Mouse (Mus musculus): ENCODE measurements around the gene Rgs12. TPM values are rescaled to one million over a fixed set of nuclear protein-coding genes. Genes with fewer than 3 reads are reported as not detected.

Gene Rgs12
- polyA plus RNA-seq, 1 experiment = 4.7 TPM

DNA sequence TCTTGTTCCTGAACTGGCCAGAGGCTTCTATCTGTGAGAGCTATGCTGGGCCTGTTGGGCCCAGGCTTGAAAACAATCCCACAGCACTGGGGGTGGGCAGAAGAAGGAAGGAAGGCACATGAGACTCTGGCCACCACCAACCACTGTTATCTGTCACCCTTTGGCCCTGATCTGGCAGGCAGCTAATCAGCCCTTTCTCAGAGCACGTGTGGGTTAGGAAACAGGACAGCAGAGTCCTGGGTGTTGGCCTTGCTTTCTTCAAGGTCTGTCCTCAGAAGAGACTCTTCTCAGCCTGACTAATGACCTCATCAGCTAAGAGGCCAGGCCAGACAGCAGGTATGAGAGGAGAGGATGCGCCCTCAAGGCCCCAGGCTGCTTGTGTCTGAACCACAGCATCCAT lies 38.2 kb downstream of the Rgs12 start:
- Histone ChIP-seq H3K4me3 (ENCODE audit: insufficient read depth, low read depth, low read length) (no peak overlapping the region), H3K4me1 (ENCODE audit: control insufficient read depth, insufficient read depth, insufficient read length, low read length) (no peaks in the 10 kb centered on the region), H3K27ac (replicated peaks; ENCODE audit: low read depth, low read length) (no peak overlapping the region)

DNA sequence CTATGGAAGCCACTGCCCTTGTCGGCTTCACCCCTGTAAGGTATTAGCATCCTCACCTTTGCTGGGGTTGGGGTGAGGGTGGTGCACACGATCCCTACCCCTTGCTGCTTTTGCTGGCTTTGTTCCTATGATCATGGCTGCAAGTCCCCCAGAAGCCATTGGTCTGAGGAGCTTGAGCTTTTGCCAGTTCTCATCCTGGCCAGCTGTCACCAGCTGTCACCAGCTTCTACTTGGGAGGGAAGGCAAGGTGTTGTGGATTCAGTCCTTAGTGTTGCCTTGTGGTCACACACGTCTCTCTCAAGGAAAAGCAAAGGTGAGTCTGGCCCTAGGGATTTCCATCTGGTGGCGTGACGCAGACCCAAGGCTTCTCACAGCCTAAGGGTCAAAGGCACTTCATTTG lies 39.4 kb downstream of the Rgs12 start:
- no peak overlapping the region for H3K27ac ChIP-seq (replicated peaks; ENCODE audit: low read depth, low read length)
- H3K4me3 ChIP-seq (ENCODE audit: insufficient read depth, low read depth, low read length) = no peak overlapping the region
- H3K4me1 ChIP-seq (ENCODE audit: control insufficient read depth, insufficient read depth, insufficient read length, low read length) = no peaks in the 10 kb centered on the region

DNA sequence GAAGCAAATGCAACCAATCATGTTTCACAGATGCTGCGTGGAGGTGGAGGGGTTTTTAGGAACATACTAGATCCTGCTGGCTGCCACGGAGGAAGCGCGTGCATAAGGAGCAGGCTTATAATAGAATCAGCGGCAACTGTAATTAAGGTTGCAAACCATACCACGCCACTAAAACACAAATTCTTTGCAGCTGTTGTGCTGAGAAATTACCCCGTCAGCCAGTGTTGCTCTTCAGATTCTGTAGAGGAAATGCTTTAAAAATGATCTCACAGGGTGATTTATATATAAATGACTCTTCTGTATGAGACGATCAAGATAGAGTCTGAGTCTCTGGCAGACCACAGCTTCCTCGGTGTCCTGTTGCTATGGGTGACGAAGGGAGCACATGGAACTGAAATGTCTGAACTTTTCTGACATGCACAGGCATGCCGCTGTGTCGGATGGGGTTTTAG lies 40.1 kb downstream of the Rgs12 start:
- Histone ChIP-seq H3K4me1 (ENCODE audit: control insufficient read depth, insufficient read depth, insufficient read length, low read length) (no peaks in the 10 kb centered on the region), H3K27ac (replicated peaks; ENCODE audit: low read depth, low read length) (no peak overlapping the region), H3K4me3 (ENCODE audit: insufficient read depth, low read depth, low read length) (no peak overlapping the region)

DNA sequence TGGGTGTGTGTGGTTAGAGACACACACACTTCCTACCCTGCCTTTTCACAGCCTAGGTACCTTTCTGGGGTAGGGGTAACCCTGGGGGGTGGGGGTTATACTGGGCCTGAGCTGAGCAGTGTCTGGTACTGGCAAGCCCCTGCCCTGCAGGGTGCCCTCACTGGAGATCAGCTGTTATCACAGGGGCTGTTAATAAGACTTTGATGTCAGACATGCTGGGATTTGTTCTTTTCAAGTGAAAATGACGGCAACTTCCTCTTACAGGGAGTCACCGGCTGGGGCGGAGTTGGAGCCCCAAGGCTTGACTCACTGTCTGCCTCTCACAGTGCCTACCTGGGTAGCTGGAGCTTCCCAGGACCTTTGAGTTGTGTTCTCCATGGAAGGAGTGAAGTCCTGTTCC lies 49.5 kb downstream of the Rgs12 start:
- Histone ChIP-seq H3K27ac (replicated peaks; ENCODE audit: low read depth, low read length) (no peak overlapping the region), H3K4me3 (ENCODE audit: insufficient read depth, low read depth, low read length) (no peak overlapping the region), H3K4me1 (ENCODE audit: control insufficient read depth, insufficient read depth, insufficient read length, low read length) (no peaks in the 10 kb centered on the region)

DNA sequence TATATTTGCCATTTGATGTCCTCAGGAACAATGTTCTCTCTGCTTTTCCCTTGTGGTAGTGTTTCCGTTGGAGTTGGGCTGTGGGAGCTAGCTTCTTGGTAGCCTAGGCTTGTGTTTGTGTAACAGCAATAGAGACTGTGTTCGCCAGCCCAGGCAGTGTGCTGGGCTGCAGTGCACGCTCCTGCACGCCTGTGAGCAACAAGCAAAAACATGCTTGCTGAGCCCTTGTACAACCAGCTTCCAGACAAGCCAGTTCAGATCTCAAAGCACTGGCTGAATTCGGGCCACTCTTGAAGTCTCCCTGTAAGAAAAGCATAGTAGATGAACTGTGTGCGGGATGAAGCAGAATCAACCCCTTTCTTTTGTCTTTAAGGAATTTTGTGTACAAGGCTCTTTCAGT lies 50.0 kb downstream of the Rgs12 start:
- no peak overlapping the region for H3K27ac ChIP-seq (replicated peaks; ENCODE audit: low read depth, low read length)
- H3K4me1 ChIP-seq (ENCODE audit: control insufficient read depth, insufficient read depth, insufficient read length, low read length) = no peaks in the 10 kb centered on the region
- H3K4me3 ChIP-seq (ENCODE audit: insufficient read depth, low read depth, low read length) = no peak overlapping the region

DNA sequence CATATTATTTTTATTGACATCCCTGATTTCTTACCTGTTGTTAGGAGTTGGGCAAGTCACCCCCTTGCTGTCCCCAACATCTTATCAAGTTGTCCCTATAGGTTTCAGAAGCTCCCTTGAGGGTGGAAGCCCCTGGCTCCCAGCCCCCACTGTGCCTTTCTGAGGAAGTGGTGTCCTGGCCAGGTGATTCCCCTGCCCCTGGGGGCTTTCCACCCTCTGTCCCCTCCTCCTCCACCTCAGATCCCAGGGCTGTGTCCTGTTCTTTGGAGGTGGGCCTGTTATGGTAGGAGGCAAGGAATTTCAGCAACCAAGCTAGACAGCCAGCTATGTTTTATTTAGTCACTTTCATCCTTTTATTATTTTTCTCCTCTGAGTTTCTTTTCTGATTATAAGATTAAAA lies 51.1 kb downstream of the Rgs12 start:
- Histone ChIP-seq H3K4me3 (ENCODE audit: insufficient read depth, low read depth, low read length) (no peak overlapping the region), H3K4me1 (ENCODE audit: control insufficient read depth, insufficient read depth, insufficient read length, low read length) (no peaks in the 10 kb centered on the region), H3K27ac (replicated peaks; ENCODE audit: low read depth, low read length) (no peak overlapping the region)

DNA sequence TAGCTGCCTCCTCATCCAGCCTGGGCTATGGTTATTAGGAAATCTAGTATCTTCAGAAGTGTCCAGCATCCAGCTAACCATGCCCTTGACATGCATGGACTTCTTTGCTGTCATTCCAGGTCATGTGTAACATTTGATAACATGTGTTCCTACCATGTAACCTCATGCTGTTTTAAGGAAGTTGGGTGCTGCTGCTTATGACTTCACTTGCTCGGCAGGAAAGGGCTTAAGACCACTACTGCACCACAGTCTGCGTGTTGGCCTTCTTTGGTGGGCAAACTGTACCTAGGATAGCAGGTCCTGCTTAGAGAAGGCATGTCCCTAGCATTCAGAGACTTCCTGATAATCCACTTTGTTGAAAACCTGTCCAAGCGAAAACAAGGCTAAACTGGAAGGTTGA lies 51.9 kb downstream of the Rgs12 start:
- Histone ChIP-seq H3K4me3 (ENCODE audit: insufficient read depth, low read depth, low read length) (no peak overlapping the region), H3K27ac (replicated peaks; ENCODE audit: low read depth, low read length) (no peak overlapping the region), H3K4me1 (ENCODE audit: control insufficient read depth, insufficient read depth, insufficient read length, low read length) (no peaks in the 10 kb centered on the region)

DNA sequence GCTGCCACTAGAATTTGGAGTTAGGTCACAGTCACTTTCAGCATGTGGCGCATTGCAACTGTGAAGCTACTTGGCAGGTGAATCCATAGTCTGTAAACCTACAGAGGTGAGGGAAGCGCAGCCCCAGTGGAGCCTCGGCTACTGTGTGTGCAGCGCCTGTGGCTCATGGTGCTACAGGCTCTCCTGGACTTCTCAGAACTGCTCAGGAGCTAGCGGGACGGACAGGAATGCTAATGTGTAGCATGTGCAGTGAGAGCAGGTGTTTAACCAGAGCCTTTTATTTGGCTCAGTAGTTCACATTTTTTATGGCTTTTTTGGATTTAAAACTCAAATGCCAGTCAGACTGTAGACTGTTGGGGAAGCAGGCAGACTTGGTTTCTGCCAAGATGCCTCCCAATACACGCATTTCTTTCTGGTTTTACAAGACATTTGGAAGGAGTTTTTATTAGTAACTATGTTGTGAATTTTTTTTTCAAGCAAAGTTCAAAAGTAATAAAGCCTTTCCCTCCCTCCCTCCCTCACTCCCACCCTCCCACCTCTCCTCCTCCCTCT lies 54.4 kb downstream of the Rgs12 start:
- H3K4me3 ChIP-seq (ENCODE audit: insufficient read depth, low read depth, low read length) = no peak overlapping the region
- H3K4me1 ChIP-seq (ENCODE audit: control insufficient read depth, insufficient read depth, insufficient read length, low read length) = no peaks in the 10 kb centered on the region
- no peak overlapping the region for H3K27ac ChIP-seq (replicated peaks; ENCODE audit: low read depth, low read length)

DNA sequence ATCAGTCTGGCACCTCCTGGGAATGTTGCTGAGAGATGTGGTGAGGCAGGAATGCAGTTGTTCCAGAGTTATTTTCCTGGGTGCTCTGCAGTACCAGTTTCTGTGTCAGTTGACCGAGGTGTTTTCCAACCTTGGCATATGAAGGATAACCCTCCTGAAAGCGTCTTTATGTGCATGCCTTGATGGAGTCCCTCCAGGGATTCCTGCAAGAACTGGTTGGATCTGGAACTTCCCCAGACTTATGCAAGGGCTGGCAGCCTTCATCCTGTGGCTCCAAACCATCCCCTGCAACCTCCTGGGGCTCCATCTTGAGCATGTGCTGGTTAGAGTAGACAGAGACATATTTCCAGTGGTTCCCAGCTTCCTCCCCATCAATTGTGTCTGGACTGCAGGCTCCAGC lies 55.5 kb downstream of the Rgs12 start:
- Histone ChIP-seq H3K4me1 (ENCODE audit: control insufficient read depth, insufficient read depth, insufficient read length, low read length) (no peaks in the 10 kb centered on the region), H3K27ac (replicated peaks; ENCODE audit: low read depth, low read length) (no peak overlapping the region)

DNA sequence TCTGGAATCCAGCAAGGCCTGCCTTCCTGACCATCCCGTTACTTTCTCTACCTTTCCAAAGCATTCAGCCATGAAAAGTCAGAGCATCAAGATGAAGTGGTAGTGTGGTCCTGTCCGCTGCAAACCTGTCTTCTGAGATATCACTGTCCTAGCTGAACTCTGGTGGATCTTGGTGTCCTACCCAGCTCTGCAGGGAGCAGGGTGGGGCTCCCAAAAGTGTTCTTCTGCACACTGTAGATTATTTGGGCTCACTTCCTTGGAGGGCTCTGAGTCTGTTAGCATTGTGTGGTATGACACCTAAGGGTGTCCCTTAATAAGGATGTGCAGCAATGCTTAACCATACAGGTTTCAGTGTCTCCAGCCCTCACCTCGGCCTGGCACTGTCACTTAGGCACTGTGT lies 56.4 kb downstream of the Rgs12 start:
- Histone ChIP-seq H3K27ac (replicated peaks; ENCODE audit: low read depth, low read length) (no peak overlapping the region), H3K4me3 (ENCODE audit: insufficient read depth, low read depth, low read length) (no peak overlapping the region)

More for the DNA sequence above, 55.5 kb downstream of the Rgs12 start:
- no peak overlapping the region for H3K4me3 ChIP-seq (ENCODE audit: insufficient read depth, low read depth, low read length)

DNA sequence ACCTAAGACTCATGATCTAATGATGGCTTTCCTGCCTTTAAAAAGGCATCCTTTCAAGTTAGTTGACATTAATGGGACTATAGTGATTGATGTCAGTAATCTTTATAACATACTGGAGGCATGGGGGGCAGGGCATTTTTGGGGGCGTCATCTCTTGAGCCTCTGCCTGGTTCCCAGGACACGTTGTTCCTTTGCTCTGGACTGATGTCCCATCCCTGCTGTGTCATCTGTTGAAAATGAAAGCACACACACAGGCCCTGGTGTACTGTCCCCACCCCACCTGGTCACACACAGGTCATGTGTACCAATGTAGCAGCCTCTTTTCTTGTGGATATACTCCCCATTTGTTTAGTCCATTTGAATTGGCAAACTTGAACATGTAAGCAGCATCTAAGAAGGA lies 57.4 kb downstream of the Rgs12 start:
- Histone ChIP-seq H3K27ac (replicated peaks; ENCODE audit: low read depth, low read length) (no peak overlapping the region), H3K4me3 (ENCODE audit: insufficient read depth, low read depth, low read length) (no peak overlapping the region), H3K4me1 (ENCODE audit: control insufficient read depth, insufficient read depth, insufficient read length, low read length) (no peaks in the 10 kb centered on the region)

More for the DNA sequence above, 56.4 kb downstream of the Rgs12 start:
- no peaks in the 10 kb centered on the region for H3K4me1 ChIP-seq (ENCODE audit: control insufficient read depth, insufficient read depth, insufficient read length, low read length)

DNA sequence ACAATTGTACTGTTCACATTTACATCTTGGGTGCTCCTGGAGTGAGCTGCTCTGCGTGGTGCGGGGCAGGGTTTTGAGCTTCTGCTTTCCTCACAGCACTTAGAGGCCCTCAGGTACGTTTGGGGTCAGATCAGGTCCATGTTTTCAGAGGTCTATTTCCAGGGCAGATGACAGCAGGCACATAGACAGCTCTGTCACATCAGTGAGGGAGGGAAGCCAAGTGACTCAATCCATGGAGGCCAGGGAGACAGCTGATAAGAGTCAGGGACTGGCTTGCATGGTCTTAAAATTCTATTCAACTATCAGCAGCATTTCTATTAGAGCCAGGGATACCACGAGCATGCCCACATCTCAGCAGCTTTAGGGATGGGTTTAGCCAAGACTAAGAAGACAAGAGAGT lies 59.9 kb downstream of the Rgs12 start:
- no peak overlapping the region for H3K4me3 ChIP-seq (ENCODE audit: insufficient read depth, low read depth, low read length)
- H3K27ac ChIP-seq (replicated peaks; ENCODE audit: low read depth, low read length) = no peak overlapping the region
- no peaks in the 10 kb centered on the region for H3K4me1 ChIP-seq (ENCODE audit: control insufficient read depth, insufficient read depth, insufficient read length, low read length)

DNA sequence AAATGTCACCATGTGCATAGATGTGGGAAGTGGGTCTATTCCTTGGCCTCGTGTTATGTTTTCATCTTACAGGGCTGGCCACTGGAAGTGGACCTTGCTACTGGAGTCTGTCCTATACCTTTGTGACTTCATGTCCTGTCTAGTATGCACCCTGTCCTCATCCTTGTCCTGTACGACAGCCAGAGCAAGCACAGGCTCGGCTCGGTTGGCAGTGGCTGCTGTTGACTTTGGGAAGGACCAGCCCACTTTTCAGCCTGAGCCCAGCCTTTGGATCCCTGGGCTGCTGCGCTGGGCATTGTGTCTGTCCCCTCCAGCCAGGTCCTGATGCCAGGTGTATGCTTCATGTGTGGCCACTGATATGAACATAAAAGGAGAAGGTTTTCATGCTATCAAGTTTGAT lies 61.4 kb downstream of the Rgs12 start:
- Histone ChIP-seq H3K27ac (replicated peaks; ENCODE audit: low read depth, low read length) (no peak overlapping the region), H3K4me3 (ENCODE audit: insufficient read depth, low read depth, low read length) (no peak overlapping the region), H3K4me1 (ENCODE audit: control insufficient read depth, insufficient read depth, insufficient read length, low read length) (peaks cover 4% of the 10 kb centered on the region; the same call in 1 of the 2 replicates)

DNA sequence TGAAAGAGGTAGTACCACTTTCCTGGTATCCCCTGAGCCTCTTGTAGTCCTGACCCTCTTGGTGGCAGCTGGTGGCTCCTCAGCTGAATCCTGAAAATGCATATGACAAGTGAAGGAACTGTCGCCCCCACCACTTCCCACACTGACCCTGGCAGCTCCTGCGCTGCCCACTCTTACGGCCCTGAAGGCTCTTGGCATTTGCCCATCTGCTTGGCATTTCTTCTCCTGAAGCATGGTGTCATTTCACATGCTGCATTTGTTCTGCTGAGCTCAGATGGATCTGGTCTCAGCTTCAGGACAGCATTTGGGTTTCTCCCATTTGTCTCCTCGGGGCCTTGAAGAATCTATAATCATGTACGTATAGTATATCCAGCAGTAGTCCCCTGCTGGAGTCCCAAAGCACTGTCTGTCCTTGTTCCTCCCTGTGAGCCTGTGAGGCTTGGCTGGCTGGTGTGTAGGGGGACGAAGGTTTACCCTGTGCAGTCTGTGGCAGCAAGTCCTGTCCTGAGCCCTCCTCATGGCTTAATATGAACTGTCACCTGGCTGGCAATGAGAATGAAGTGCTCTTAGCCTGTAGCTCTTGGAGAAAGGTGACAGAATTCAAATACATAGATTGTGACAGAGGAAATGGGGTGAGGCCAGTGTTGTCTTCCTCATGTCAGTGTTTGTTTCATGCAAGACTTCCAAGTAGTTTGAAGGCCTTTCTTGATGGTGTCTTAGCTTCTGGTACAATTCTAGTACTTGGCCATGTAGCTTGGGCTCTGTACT lies 62.1 kb downstream of the Rgs12 start:
- no peak overlapping the region for H3K27ac ChIP-seq (replicated peaks; ENCODE audit: low read depth, low read length)
- H3K4me3 ChIP-seq (ENCODE audit: insufficient read depth, low read depth, low read length) = no peak overlapping the region
- H3K4me1 ChIP-seq (ENCODE audit: control insufficient read depth, insufficient read depth, insufficient read length, low read length) = peaks cover 4% of the 10 kb centered on the region; the same call in 1 of the 2 replicates

DNA sequence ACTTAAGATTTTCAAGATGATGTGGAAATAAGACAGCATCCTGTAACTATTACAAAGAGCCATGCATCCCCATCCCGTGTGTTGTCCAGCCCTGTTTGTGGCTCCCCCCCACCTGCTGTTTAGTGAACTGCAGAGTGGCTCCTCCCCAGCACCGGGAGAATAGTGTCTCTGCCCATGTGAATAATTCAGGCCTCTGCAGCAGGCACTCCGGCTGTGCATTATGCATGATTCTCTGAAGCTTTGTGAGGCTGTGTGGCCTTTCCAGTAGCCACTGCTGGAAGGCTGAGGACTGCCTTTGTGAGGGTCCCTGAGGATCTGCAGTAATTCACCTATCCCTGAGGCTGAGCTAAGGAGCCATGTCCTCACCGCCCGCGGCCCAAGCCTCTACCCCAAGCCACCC lies 64.8 kb downstream of the Rgs12 start:
- Histone ChIP-seq H3K4me1 (ENCODE audit: control insufficient read depth, insufficient read depth, insufficient read length, low read length) (peaks cover 4% of the 10 kb centered on the region; the same call in 1 of the 2 replicates), H3K4me3 (ENCODE audit: insufficient read depth, low read depth, low read length) (no peak overlapping the region), H3K27ac (replicated peaks; ENCODE audit: low read depth, low read length) (no peak overlapping the region)

DNA sequence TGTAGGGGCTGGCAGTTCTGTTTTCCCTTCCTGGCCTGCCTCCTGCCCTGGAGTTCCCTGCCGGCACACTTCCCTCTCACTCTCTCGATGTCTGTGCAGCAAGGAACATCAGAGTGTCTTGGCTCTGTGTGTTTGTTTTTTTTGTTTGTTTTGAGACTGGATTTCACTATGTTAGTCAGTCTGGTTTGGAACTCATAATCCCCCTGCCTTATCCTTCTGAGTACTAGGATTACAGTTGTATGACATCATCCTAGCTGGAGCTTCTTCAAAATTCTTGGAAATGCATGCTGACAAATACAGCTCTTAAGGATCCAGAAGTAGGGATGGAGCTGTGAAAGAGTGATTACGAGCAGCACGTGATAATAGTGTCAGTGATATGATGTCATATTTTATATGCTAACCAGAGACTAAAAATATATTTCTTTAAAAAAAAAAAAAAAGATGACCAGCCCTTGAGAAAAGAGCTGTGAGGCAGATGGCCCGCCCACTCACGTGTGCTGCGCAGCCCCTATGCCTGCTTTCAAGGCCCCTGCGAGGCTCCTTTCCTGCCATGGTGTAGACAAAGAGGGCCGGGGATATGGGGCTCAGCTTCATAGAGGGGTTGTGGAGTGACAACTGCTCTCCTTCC lies 70.5 kb downstream of the Rgs12 start:
- Histone ChIP-seq H3K27ac (replicated peaks; ENCODE audit: low read depth, low read length) (no peak overlapping the region), H3K4me1 (ENCODE audit: control insufficient read depth, insufficient read depth, insufficient read length, low read length) (peaks cover 2% of the 10 kb centered on the region; the same call in 1 of the 2 replicates), H3K4me3 (ENCODE audit: insufficient read depth, low read depth, low read length) (no peak overlapping the region)

Data from brown adipose tissue, adult 24 weeks (tissue).